Mouse (Mus musculus) heart, adult 18-20 months (tissue): ENCODE data around the gene Tspan4. TPM values are rescaled to one million over a fixed set of nuclear protein-coding genes. Genes with fewer than 3 reads are reported as not detected.

Experiments
- DNase-seq, 2 experiments: peaks; one replicate each; pipeline ENCODE4 v3.0.0; 2021 to 2022; ENCODE audit warnings: mixed read lengths in 1 of 2
- total RNA-seq, 2 experiments: library from RNA; stranded (reverse); gene quantifications; 2 replicates each; pipeline ENCODE4 v1.2.3; 2021

Tspan4 gene
- total RNA-seq, 2 experiments from 2014 or later, result 18.9 to 22.9 TPM

GRCm38 (mm10) chr7:141502556-141502905, 27.5 kb downstream of the Tspan4 start:
- no peak for DNase-seq

- DNase-seq, result no peak
Measured at GRCm38 (mm10) chr7:141506278-141506677, 31.2 kb downstream of the Tspan4 start.

- DNase-seq, result no peak
Measured at GRCm38 (mm10) chr7:141508160-141508559, 33.1 kb downstream of the Tspan4 start.

GRCm38 (mm10) chr7:141510196-141510595, 35.2 kb downstream of the Tspan4 start:
- no peak for DNase-seq

GRCm38 (mm10) chr7:141510681-141511191, 35.7 kb downstream of the Tspan4 start:
- DNase-seq, result peak in 1 of 2 experiments; percentile 21

GRCm38 (mm10) chr7:141517638-141518037, 42.6 kb downstream of the Tspan4 start:
- DNase-seq, result peak; percentile 54 to 59

- no peak for DNase-seq
Measured at GRCm38 (mm10) chr7:141518296-141518695, 43.3 kb downstream of the Tspan4 start.

- DNase-seq, result peak in 1 of 2 experiments; percentile 34
Measured at GRCm38 (mm10) chr7:141518926-141519325, 43.9 kb downstream of the Tspan4 start.

GRCm38 (mm10) chr7:141519795-141520194, 44.8 kb downstream of the Tspan4 start:
- no peak for DNase-seq

GRCm38 (mm10) chr7:141523007-141523406, 48.0 kb downstream of the Tspan4 start:
- no peak for DNase-seq

GRCm38 (mm10) chr7:141524271-141524670, 49.2 kb downstream of the Tspan4 start:
- DNase-seq, result no peak

- peak; percentile 83 to 89 for DNase-seq
Measured at GRCm38 (mm10) chr7:141524760-141525579, 49.9 kb downstream of the Tspan4 start.

- no peak for DNase-seq
Measured at GRCm38 (mm10) chr7:141525580-141525925, 50.5 kb downstream of the Tspan4 start.

- DNase-seq, result no peak
Measured at GRCm38 (mm10) chr7:141535570-141535969, 60.5 kb downstream of the Tspan4 start.

- DNase-seq, result no peak
Measured at GRCm38 (mm10) chr7:141538852-141539555, 64.0 kb downstream of the Tspan4 start.

- DNase-seq, result peak; percentile 99
Measured at GRCm38 (mm10) chr7:141539556-141540311, 64.7 kb downstream of the Tspan4 start, which contains the start of gene Chid1. Gene Chid1, minus strand, starts transcription at chr7:141539857.

GRCm38 (mm10) chr7:141540312-141541081, 65.5 kb downstream of the Tspan4 start:
- peak; percentile 76 to 91 for DNase-seq

- DNase-seq, result no peak
Measured at GRCm38 (mm10) chr7:141541681-141542080, 66.6 kb downstream of the Tspan4 start.

GRCm38 (mm10) chr7:141542588-141542987, 67.5 kb downstream of the Tspan4 start:
- no peak for DNase-seq
